Mouse (Mus musculus) layer of hippocampus, adult 2 months (tissue): ENCODE measurements around the gene Slc9a2. TPM values are rescaled to one million over a fixed set of nuclear protein-coding genes. Genes with fewer than 3 reads are reported as not detected.

Source experiments
- DNase-seq, 2 experiments: peaks; one replicate each; pipeline ENCODE4 v3.0.0; 2022; ENCODE audit warnings: low spot score in 2 of 2
- H3K27ac ChIP-seq: fragments of 200-600 bp; 2 replicates; pipeline ENCODE4 v1.8.1; 2022
- H3K4me3 ChIP-seq: fragments of 200-600 bp; 2 replicates; pipeline ENCODE4 v1.8.1; 2022; ENCODE audit warnings: mild to moderate bottlenecking
- CTCF ChIP-seq: fragments of 200-600 bp; conservative IDR thresholded peaks from 2 replicates; pipeline ENCODE4 v1.8.1; 2022; ENCODE audit warnings: antibody characterized with exemption, mild to moderate bottlenecking, moderate library complexity
- total RNA-seq, 2 experiments: library from RNA; stranded (reverse); gene quantifications; 2 replicates each; pipeline ENCODE4 v1.2.3; 2021

The Slc9a2 gene
- total RNA-seq, 2 experiments from 2014 or later, result 26.0 to 28.2 TPM

GRCm38 (mm10) chr1:40805891-40806290 is 125.5 kb downstream of the Slc9a2 start:
- TF ChIP-seq CTCF, result no peak
- no peak for DNase-seq
- no peak overlapping the region for H3K27ac ChIP-seq
- H3K4me3 ChIP-seq, result no peak overlapping the region

- no peak for DNase-seq
- no peak overlapping the region for H3K27ac ChIP-seq
- H3K4me3 ChIP-seq, result no peak overlapping the region
- TF ChIP-seq CTCF, result no peak
Observed at GRCm38 (mm10) chr1:40808643-40809042, 128.3 kb downstream of the Slc9a2 start.

- Histone ChIP-seq H3K4me3 (no peak overlapping the region), H3K27ac (no peak overlapping the region)
- no peak for DNase-seq
- no peak for TF ChIP-seq CTCF
Observed at GRCm38 (mm10) chr1:40815071-40815845, 134.9 kb downstream of the Slc9a2 start.

Other genes starting within 250 kb of the Slc9a2 start
- gene Il18r1, start 215.0 kb upstream of the Slc9a2 start, total RNA-seq, result not detected
- under 1 TPM; 0.07 to 0.20 TPM for gene Il18rap, start 165.2 kb upstream of the Slc9a2 start, total RNA-seq
- 10 to 100 TPM; 22.5 to 23.3 TPM for gene Slc9a4, start 100.5 kb upstream of the Slc9a2 start, total RNA-seq
- 1 to 10 TPM; 5.2 to 5.3 TPM for gene Mfsd9, start 110.1 kb downstream of the Slc9a2 start, total RNA-seq
- under 1 TPM in 1 of 2 experiments, not detected in 1; 0.20 TPM for gene Tmem182, start 125.0 kb downstream of the Slc9a2 start, total RNA-seq